Mouse (Mus musculus) liver, embryonic 14.5 days (tissue): ENCODE measurements around the gene Zc3h4.

Experiments
- CTCF ChIP-seq: IDR thresholded peaks from 2 replicates; pipeline ENCODE4 v1.5.1; 2016; ENCODE audit warnings: antibody characterized with exemption, low read depth, control low read depth
- EP300 ChIP-seq: IDR thresholded peaks from 2 replicates; pipeline ENCODE4 v1.6.1; 2016; ENCODE audit warnings: antibody characterized with exemption, low read depth

DNA sequence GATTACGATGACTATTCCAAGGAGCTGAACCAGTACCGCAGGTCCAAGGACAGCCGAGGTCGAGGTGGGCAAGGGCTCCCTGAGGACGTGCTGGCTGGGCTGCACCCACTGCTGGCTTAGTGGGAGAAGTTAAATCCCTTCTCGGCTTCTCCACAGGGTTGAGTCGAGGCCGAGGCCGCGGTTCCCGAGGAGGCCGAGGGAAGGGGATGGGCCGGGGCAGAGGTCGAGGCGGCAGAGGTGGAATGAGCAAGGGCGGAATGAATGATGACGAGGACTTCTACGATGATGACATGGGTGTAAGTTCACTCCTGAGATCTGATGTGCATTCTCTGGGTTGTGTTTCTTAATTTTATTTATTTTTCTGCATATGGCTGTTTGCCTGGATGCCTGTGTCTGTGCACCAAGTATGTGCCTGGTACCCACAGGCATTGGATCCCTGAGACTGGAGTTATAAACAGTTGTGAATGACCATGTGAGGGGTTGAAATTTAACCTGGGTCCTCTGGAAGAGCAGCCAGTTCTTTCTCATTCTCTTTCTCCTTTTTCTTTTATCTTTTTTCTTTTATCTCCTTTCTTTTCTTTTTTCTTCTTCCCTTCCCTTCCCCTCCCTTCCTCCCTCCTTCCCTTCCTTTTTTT lies 21.6 kb downstream of the Zc3h4 start:
- TF ChIP-seq EP300 (no peak), CTCF (no peak)
